Comparison of ENCODE assay signal across 22 mouse cellular contexts in the genomic region with DNA sequence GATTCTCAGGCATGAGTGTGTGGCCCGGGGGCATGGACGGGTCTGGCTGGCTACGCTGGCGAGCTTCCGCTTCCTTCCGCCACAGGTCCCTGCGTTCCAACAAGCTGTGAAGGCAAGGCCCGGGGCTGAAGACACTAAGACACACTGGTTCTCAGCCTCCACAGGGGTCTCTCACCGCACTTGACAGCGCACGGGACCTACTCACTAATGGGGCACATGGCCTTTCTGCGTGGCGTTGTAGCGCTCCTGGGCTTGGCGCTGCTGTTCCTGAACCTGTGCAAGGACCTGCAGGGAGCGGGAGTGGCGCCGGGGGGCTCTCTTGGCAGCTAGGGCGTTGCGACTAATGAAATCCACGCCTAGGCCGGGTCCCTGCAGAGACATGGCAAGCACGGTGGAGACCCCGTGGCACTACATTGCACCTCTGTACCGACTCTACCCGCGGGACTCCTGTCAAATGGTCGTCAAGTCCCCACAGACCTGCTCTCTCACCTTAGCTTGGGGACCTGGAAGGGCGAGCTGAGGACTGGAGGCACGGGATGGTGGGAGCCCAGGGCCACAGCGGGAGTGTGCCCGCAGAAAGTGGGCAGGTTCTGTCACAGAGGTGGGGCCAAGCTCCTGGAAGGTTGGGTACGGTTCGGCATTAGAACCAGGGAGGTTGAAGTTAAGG. TPM values are rescaled to one million over a fixed set of nuclear protein-coding genes. Genes with fewer than 3 reads are reported as not detected.
DNase-seq lines count a peak whose midpoint lies in the region; TF ChIP-seq lines count a peak whose summit lies in the region.
"Had no signal": no experiment of that assay in that cellular context is flagged by ENCODE, and none has a peak within 500 bp of the region (broad histone marks: within the 10 kb centered on the region; RNA-seq: fewer than 3 reads in every experiment).

No protein-coding gene starts in this region.

- no peak overlapping the region for H3K27ac ChIP-seq in heart, adult 2 months
- no peak overlapping the region for H3K27ac ChIP-seq in thymus, adult 2 months (ENCODE audit: control insufficient read depth, insufficient read depth, low read length)
- no peak overlapping the region for H3K27ac ChIP-seq in midbrain, embryonic 10.5 days (replicated peaks)
- H3K27ac ChIP-seq: embryonic facial prominence, embryonic 15.5 days; gastrocnemius, adult 2 months; heart, embryonic 13.5 days; hindbrain, embryonic 15.5 days; intestine, embryonic 15.5 days; limb, embryonic 15.5 days; liver, embryonic 15.5 days; midbrain, embryonic 13.5 days; neural tube, embryonic 13.5 days had no signal

- TF ChIP-seq CTCF in heart, adult 2 months (IDR thresholded peaks at IDR 0.05), result no peak
- no peak for TF ChIP-seq CTCF in thymus, adult 2 months (IDR thresholded peaks at IDR 0.05; ENCODE audit: borderline replicate concordance, control insufficient read depth, extremely low read depth, insufficient read depth, low read length, poor library complexity)

- 93% methylated on average over 34 of the region's 34 CpGs for WGBS in heart, adult 2 months
- WGBS in thymus, adult 2 months, result 98% methylated on average over 34 of the region's 34 CpGs
- 93% methylated on average over 34 of the region's 34 CpGs for WGBS in midbrain, embryonic 10.5 days

- H3K4me1 ChIP-seq in heart, adult 2 months (ENCODE audit: control insufficient read depth, insufficient read depth, low read length), result peaks cover 4% of the 10 kb centered on the region
- peaks cover 29% of the 10 kb centered on the region for H3K4me1 ChIP-seq in thymus, adult 2 months (replicated peaks; ENCODE audit: control insufficient read depth, insufficient read depth, low read length)
- H3K4me1 ChIP-seq in midbrain, embryonic 10.5 days, result peaks cover 53% of the 10 kb centered on the region

- no peak overlapping the region for H3K4me3 ChIP-seq in heart, adult 2 months
- no peak overlapping the region for H3K4me3 ChIP-seq in thymus, adult 2 months (ENCODE audit: control insufficient read depth, insufficient read depth, low read length)
- no peak overlapping the region for H3K4me3 ChIP-seq in midbrain, embryonic 10.5 days
- H3K4me3 ChIP-seq: embryonic facial prominence, embryonic 15.5 days; gastrocnemius, adult 2 months; heart, embryonic 13.5 days; hindbrain, embryonic 15.5 days; intestine, embryonic 15.5 days; limb, embryonic 15.5 days; liver, embryonic 15.5 days; midbrain, embryonic 13.5 days; neural tube, embryonic 13.5 days had no signal

- no peak overlapping the region for H3K9ac ChIP-seq in heart, adult 2 months (ENCODE audit: low read depth, low read length)
- H3K9ac ChIP-seq: embryonic facial prominence, embryonic 15.5 days; heart, embryonic 13.5 days; hindbrain, embryonic 15.5 days; intestine, embryonic 15.5 days; limb, embryonic 15.5 days; liver, embryonic 15.5 days; midbrain, embryonic 13.5 days; neural tube, embryonic 13.5 days had no signal

- TF ChIP-seq EP300 in heart, adult 2 months (IDR thresholded peaks at IDR 0.05; ENCODE audit: insufficient read depth, low read depth, low read length), result no peak

- peak; percentile 92 for DNase-seq in heart, adult 11 months
- DNase-seq in heart, adult 2 months, result no peak
- DNase-seq in thymus, postnatal 4 days, result peak; percentile 23
- DNase-seq in thymus, adult 2 months, result no peak
- peak; percentile 64 to 67 for DNase-seq in cerebellum, postnatal 10 days
- DNase-seq in midbrain, embryonic 10.5 days (ENCODE audit: low spot score), result no peak
- no peak for DNase-seq in left cerebral cortex, postnatal 36 days (ENCODE audit: low spot score in 2 of 2)
- DNase-seq: adrenal gland, adult 2 months; gastrocnemius, adult 2 months; heart, postnatal 36 days had no signal

- H3K27me3 ChIP-seq in heart, adult 2 months (ENCODE audit: control insufficient read depth, insufficient read depth, low read length), result no peaks in the 10 kb centered on the region
- H3K27me3 ChIP-seq in thymus, adult 2 months (ENCODE audit: control insufficient read depth, insufficient read depth, low read length), result no peaks in the 10 kb centered on the region
- no peaks in the 10 kb centered on the region for H3K27me3 ChIP-seq in midbrain, embryonic 10.5 days (ENCODE audit: low read depth, poor library complexity, severe bottlenecking)
- H3K27me3 ChIP-seq: embryonic facial prominence, embryonic 15.5 days; heart, embryonic 13.5 days; hindbrain, embryonic 15.5 days; intestine, embryonic 15.5 days; limb, embryonic 15.5 days; liver, embryonic 15.5 days; midbrain, embryonic 13.5 days; neural tube, embryonic 13.5 days had no signal

- H3K36me3 ChIP-seq in heart, adult 2 months (ENCODE audit: control insufficient read depth, insufficient read depth, low read length), result no peaks in the 10 kb centered on the region
- H3K36me3 ChIP-seq in thymus, adult 2 months (ENCODE audit: control insufficient read depth, insufficient read depth, low read length), result no peaks in the 10 kb centered on the region; the same call in 1 of the 2 replicates
- H3K36me3 ChIP-seq in midbrain, embryonic 10.5 days, result peaks cover 46% of the 10 kb centered on the region

- intact Hi-C loops in heart, adult 2 months (cut with DNase I), result loop anchor here (5.0 kb wide), 2 partner anchors 67 to 308 kb away; partner anchors contain the start of genes Agrp, Ctcf and Ddx28
- intact Hi-C loops in left cerebral cortex, postnatal 36 days (cut with DNase I), result loop anchor here (5.0 kb wide), 1 partner anchor 82 kb away; no protein-coding TSS in a partner anchor

- H3K79me2 ChIP-seq in heart, adult 2 months (replicated peaks; ENCODE audit: control insufficient read depth, insufficient read depth, low read length), result no peaks in the 10 kb centered on the region

- TF ChIP-seq POLR2A in heart, adult 2 months (IDR thresholded peaks at IDR 0.05; ENCODE audit: insufficient read depth, low read depth, low read length), result no peak
- TF ChIP-seq POLR2A in thymus, adult 2 months (IDR thresholded peaks at IDR 0.05; ENCODE audit: control insufficient read depth, extremely low read depth, insufficient read depth, low read length, poor library complexity), result no peak

- H3K9me3 ChIP-seq in midbrain, embryonic 10.5 days (replicated peaks), result no peaks in the 10 kb centered on the region
- H3K9me3 ChIP-seq: embryonic facial prominence, embryonic 15.5 days; heart, embryonic 13.5 days; hindbrain, embryonic 15.5 days; intestine, embryonic 15.5 days; limb, embryonic 15.5 days; liver, embryonic 15.5 days; midbrain, embryonic 13.5 days; neural tube, embryonic 13.5 days had no signal

RNA-seq across cellular contexts. Expression of gene 4933405L10Rik, which starts 3.2 kb away (rescaled TPM):
- not detected for total RNA-seq in heart, adult 2 months (2021)
- polyA plus RNA-seq in heart, adult 2 months (2012; rRNA removed), result not detected in 2 replicates
- polyA plus RNA-seq in thymus, adult 2 months (2012; rRNA removed), result not detected in 2 replicates
- polyA plus RNA-seq in midbrain, embryonic 10.5 days (2016; fragmentation: Nextera tagmentation; extraction: Ambion mirVana), result not detected in 2 replicates
- total RNA-seq in left cerebral cortex, postnatal 36 days (2021), result not detected
- total RNA-seq: adrenal gland, adult 2 months; gastrocnemius, adult 2 months; heart, postnatal 36 days; layer of hippocampus, postnatal 25 days had no signal
- polyA plus RNA-seq: adrenal gland, adult 2 months; gonadal fat pad, adult 2 months; heart, embryonic 13.5 days; kidney, embryonic 14.5 days; large intestine, adult 2 months; liver, embryonic 15.5 days; neural tube, embryonic 13.5 days had no signal

RNA-seq across cellular contexts. Expression of gene Pard6a, which starts 3.3 kb away (rescaled TPM):
- total RNA-seq in heart, adult 2 months (2021), result 1 to 10 TPM; 5.5 to 6.8 TPM
- polyA plus RNA-seq in heart, adult 2 months (2012; rRNA removed), result 12.0 and 18.6 TPM in 2 replicates
- 29.7 and 30.7 TPM in 2 replicates for polyA plus RNA-seq in thymus, adult 2 months (2012; rRNA removed)
- 25.9 and 28.2 TPM in 2 replicates for polyA plus RNA-seq in midbrain, embryonic 10.5 days (2016; fragmentation: Nextera tagmentation; extraction: Ambion mirVana)
- total RNA-seq in left cerebral cortex, postnatal 36 days (2021), result 10 to 100 TPM; 45.5 to 53.6 TPM

RNA-seq across cellular contexts. Expression of gene Acd, which starts 3.4 kb away (rescaled TPM):
- total RNA-seq in heart, adult 2 months (2021), result 10 to 100 TPM in 1 of 2 experiments, 1 to 10 TPM in 1; 10.0 to 11.1 TPM
- 19.7 and 22.3 TPM in 2 replicates for polyA plus RNA-seq in heart, adult 2 months (2012; rRNA removed)
- 118 and 122 TPM in 2 replicates for polyA plus RNA-seq in thymus, adult 2 months (2012; rRNA removed)
- polyA plus RNA-seq in midbrain, embryonic 10.5 days (2016; fragmentation: Nextera tagmentation; extraction: Ambion mirVana), result 76.5 and 89.9 TPM in 2 replicates
- total RNA-seq in left cerebral cortex, postnatal 36 days (2021), result 10 to 100 TPM; 45.8 to 50.6 TPM

RNA-seq across cellular contexts. Expression of gene Enkd1, which starts 3.7 kb away (rescaled TPM):
- 1 to 10 TPM; 1.4 to 1.9 TPM for total RNA-seq in heart, adult 2 months (2021)
- 2.0 and 2.2 TPM in 2 replicates for polyA plus RNA-seq in heart, adult 2 months (2012; rRNA removed)
- polyA plus RNA-seq in thymus, adult 2 months (2012; rRNA removed), result 46.7 and 53.9 TPM in 2 replicates
- 45.1 and 52.7 TPM in 2 replicates for polyA plus RNA-seq in midbrain, embryonic 10.5 days (2016; fragmentation: Nextera tagmentation; extraction: Ambion mirVana)
- 10 to 100 TPM in 1 of 2 experiments, 1 to 10 TPM in 1; 9.9 to 10.7 TPM for total RNA-seq in left cerebral cortex, postnatal 36 days (2021)

RNA-seq across cellular contexts. Expression of gene Carmil2, which starts 18.2 kb away (rescaled TPM):
- under 1 TPM; 0.16 to 0.25 TPM for total RNA-seq in heart, adult 2 months (2021)
- 0.29 and 1.4 TPM in 2 replicates for polyA plus RNA-seq in heart, adult 2 months (2012; rRNA removed)
- 408 and 419 TPM in 2 replicates for polyA plus RNA-seq in thymus, adult 2 months (2012; rRNA removed)
- polyA plus RNA-seq in midbrain, embryonic 10.5 days (2016; fragmentation: Nextera tagmentation; extraction: Ambion mirVana), result 2.0 and 3.5 TPM in 2 replicates
- total RNA-seq in left cerebral cortex, postnatal 36 days (2021), result 10 to 100 TPM; 56.3 to 66.3 TPM

Comparison
In these comparisons a context has a peak if more than half of its experiments do, and no peak if none do; other contexts are left out.
1. DNase-seq: peak in heart, adult 11 months (single experiment), thymus, postnatal 4 days (single experiment) and cerebellum, postnatal 10 days (2 of 2); none in heart, adult 2 months (0 of 2), thymus, adult 2 months (single experiment), midbrain, embryonic 10.5 days (single experiment) and left cerebral cortex, postnatal 36 days (0 of 2).